Mouse (Mus musculus): ENCODE measurements around the gene Aifm1.
"Not testable (repeated sequence)": the region's sequence is repeated elsewhere in the genome, so short reads cannot be mapped to it uniquely, and the experiment has no call there.

Aifm1 gene

GRCm38 (mm10) chrX:48456956-48457355, 56.4 kb downstream of the Aifm1 start:
- no peak for DNase-seq (ENCODE audit: low spot score)

GRCm38 (mm10) chrX:48455018-48455417, 58.3 kb downstream of the Aifm1 start:
- DNase-seq (ENCODE audit: low spot score), result no peak

DNA sequence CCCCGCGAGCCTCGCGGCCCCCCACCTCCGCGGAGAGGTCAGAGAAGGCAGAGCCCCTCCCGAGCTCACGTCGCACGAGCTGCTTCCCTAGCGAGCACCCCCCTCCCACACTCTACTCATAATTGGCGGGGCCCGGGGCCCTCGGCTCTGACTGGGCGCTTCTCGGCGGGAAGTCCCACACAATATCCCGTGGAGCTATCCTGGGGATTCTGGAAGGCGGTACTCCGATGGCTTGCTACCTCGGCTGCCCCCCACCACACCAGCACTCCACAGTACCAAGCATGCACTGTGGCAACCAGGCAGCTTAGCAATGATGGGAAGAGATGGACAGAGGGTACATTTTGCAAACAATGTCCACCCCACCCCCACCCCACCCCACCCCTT, 58.9 kb downstream of the Aifm1 start:
- no peak for DNase-seq (ENCODE audit: low spot score)

GRCm38 (mm10) chrX:48453736-48454494, 59.4 kb downstream of the Aifm1 start:
- peak; percentile 45 for DNase-seq (ENCODE audit: low spot score)

- no peak for DNase-seq (ENCODE audit: low spot score)
Measured at GRCm38 (mm10) chrX:48452931-48453673, 60.3 kb downstream of the Aifm1 start.

- no peak for DNase-seq (ENCODE audit: low spot score)
Measured at GRCm38 (mm10) chrX:48452231-48452890, 61.0 kb downstream of the Aifm1 start.

DNA sequence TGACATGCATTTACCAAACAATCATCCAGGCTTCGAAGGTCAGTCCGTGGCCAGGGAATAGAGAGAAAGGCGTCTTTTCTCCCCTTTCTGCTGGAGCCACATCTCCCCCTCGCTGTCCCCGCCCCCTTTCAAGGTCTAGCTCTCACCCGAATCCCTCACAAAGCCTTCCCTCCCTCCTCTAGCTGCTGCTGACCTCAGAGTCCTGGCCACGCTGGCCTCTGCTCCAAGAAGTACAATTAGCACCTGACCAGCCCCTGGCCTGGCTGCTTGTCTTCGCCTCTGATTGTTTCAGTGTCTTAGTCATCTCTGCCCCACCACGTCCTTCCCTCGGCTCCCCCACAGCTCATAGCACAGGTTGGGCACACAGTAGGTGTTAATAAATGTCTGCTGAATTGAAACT, 63.7 kb downstream of the Aifm1 start:
- no peak for DNase-seq (ENCODE audit: low spot score)

DNA sequence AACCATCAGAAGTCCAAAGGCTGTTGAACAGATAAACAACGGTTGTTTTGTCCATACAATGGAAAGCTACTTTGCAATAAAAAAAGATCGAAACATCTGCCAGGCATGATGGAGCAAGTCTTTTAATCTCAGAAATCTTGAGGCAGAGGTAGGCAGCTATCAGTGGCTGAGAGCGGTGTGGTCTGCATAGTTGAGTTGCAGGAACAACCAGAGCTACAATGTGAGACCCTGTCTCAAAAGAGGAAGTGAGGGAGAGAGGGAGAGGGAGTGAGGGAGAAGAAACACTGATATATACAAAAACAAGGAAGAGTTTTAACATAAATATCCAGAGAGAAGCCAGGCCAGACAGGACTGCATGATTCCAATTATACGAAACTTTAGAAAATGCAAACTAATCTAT, 68.7 kb downstream of the Aifm1 start:
- no peak for DNase-seq (ENCODE audit: low spot score)

- no peak for DNase-seq (ENCODE audit: low spot score)
Measured at GRCm38 (mm10) chrX:48441954-48442353, 71.4 kb downstream of the Aifm1 start.

GRCm38 (mm10) chrX:48441548-48441947, 71.8 kb downstream of the Aifm1 start:
- DNase-seq (ENCODE audit: low spot score), result no peak

DNA sequence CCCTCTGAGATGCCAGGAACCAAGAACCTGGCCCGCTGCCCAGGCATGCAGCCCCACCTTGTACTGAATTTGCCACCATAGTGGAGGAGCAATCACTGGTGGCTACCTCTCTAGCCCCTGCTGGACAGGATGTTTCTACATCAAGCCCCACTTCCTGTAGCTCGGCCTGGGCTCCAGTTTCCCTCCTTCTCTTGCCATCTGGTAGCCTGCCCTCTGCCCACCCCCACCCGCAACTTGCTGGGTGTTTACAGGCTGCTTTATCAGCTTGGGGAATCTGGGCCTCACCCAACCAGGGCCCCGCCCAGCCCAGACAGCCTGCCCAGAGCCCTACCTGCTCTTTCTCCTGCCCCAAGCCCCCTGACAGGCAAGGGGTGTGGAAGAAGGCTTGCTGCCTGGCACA, 74.3 kb downstream of the Aifm1 start:
- no peak for DNase-seq (ENCODE audit: low spot score)

- not testable (repeated sequence) for DNase-seq (ENCODE audit: low spot score)
Measured at GRCm38 (mm10) chrX:48436082-48436481, 77.3 kb downstream of the Aifm1 start.

DNA sequence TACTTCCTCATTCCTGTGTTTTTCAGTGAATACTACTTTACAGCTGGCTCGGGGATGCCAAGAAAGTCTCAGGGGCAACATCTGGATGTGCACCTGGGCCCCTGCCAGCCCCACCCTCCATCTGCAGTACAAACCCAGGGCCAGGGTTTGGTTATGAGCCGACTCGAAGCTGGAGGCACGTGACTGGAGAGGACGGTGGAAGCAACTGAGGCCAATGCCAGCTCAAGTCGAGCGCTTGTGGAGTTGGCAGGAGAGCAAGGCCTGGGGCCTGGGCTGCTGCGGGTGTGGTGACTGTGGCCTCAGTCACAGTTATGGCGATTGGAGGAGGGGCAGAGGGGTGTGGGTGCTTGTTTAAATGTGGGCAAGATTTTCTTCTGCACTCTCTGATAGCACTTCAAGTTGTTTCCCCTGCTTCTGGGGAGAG, 77.9 kb downstream of the Aifm1 start:
- no peak for DNase-seq (ENCODE audit: low spot score)

GRCm38 (mm10) chrX:48434251-48434650, 79.1 kb downstream of the Aifm1 start:
- no peak for DNase-seq (ENCODE audit: low spot score)

DNA sequence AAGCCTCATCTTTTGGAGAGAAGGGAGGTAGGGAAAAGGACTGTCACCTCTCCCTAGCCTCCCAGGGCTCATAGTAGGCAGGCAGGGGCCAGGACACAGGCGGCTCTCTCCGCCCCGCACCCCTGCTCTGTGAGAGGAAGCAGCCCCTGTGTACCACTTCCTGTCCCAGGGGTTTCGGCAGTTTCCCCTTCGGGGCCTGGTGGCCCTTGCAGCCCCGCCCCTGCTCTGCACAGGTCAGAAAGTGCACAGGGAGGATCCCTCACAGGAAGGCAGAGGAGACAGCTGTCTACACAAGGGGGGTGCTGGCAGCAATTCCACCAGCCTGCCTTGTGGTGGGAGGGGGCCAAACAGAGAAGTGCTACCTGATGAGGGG, 79.8 kb downstream of the Aifm1 start:
- no peak for DNase-seq (ENCODE audit: low spot score)

DNA sequence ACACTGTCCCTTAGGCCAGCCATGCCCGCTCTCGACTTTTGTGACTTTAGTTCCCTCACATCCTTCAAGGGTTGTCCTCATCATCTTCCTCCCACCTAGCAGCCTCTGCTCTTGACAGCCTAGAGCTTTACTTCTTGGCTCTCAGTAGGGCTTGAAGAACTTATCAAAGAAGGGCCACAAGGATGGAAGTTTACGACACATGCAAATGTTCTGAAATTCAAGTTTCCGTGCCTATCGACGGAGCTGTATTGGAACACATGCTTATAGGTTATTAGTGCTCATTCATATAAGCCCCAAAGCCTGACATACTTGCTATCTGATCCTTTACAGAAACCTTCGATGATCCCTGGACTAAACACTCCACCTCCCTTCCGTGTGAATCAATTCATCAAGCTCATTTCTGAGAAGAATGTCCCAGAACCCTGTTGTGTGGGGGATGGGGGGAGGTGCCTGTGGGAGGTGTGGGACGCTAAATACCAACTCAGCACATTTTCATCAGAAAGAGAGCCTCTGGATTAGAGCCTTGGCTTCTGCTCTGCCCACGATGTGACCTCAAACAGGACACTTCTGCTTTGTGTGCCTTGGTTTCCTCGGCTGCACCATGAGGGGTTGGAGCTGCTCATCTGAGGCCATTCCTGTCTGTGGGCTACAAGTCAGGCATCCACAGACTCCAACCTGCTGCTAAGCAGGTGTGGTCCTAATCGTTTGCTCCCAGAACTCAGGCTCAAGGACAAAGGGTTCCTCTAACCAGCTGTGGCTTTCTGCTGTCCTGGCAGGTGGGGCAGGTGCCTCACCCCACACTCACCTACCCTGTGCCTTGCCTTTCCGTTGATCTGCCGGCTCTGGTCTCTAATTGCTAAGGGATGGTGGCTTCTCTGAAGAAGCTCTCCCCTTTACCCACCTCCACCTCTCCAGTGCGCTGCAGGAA, 80.5 kb downstream of the Aifm1 start:
- no peak for DNase-seq (ENCODE audit: low spot score)

- no peak for DNase-seq (ENCODE audit: low spot score)
Measured at GRCm38 (mm10) chrX:48429538-48429937, 83.8 kb downstream of the Aifm1 start.

DNA sequence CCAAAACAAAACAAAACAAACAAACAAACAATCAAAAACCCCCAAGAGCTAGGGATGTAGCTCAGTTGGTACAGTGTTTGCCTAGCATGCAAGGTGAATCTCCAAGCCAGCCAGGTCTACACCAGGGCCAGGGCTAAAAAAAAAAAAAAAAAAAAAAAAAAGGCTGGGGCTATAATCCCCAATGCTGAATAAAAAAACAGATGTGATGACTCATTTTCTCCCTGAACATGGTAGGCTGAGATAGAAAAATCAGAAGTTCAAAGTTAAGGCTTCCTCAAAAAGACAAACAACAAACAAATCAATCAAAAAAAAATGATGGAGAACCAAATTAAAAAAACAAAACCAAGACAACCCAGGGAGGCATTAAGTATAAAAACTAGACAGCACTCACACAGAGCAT, 84.3 kb downstream of the Aifm1 start:
- no peak for DNase-seq (ENCODE audit: low spot score)

- no peak for DNase-seq (ENCODE audit: low spot score)
Measured at GRCm38 (mm10) chrX:48428642-48429041, 84.7 kb downstream of the Aifm1 start.

DNA sequence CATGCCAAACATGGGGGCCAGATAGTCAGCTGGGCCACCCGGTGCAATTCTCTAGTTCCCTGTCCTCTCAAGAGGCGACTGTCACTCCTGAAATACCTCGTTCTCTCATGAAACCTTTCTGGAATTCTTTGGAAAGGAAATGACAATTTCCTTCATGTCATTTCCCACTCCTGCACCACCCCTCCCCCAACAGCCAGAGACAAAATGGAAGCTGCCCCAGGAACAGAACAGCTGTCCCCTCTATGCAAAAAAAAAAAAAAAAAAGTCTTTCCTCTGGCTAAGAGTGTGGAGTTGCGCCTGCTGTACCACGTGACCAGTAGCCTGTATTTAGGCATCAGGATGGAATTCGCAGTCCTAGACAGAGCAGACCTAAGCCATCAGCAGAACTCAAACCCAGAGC, 85.1 kb downstream of the Aifm1 start:
- DNase-seq (ENCODE audit: low spot score), result no peak

GRCm38 (mm10) chrX:48425280-48425679, 88.1 kb downstream of the Aifm1 start:
- DNase-seq (ENCODE audit: low spot score), result no peak
